Mouse (Mus musculus) lung, adult 2 months (tissue): ENCODE results near the gene Ctsl.

Source experiments
- CTCF ChIP-seq: fragments of 200-500 bp; IDR thresholded peaks from 2 replicates; pipeline ENCODE4 v1.5.1; 2011; ENCODE audit warnings: mild to moderate bottlenecking, low read length, control low read depth; ENCODE audit not compliant: insufficient read depth
- POLR2A ChIP-seq: fragments of 200-500 bp; IDR thresholded peaks from 2 replicates; pipeline ENCODE4 v1.6.1; 2011; ENCODE audit warnings: low read depth, mild to moderate bottlenecking, control low read depth, low read length, borderline replicate concordance; ENCODE audit errors: extremely low read depth

GRCm38 (mm10) chr13:64373695-64374094 lies 3.0 kb upstream of the Ctsl start:
- no peak for TF ChIP-seq CTCF
- no peak for TF ChIP-seq POLR2A
